Mouse (Mus musculus) CH12.LX (cell line): ENCODE results near the gene Rab25. TPM values are rescaled to one million over a fixed set of nuclear protein-coding genes. Genes with fewer than 3 reads are reported as not detected.

ENCODE experiments used
- DNase-seq: peaks from one replicate; pipeline ENCODE4 v3.0.0-alpha.2; 2013; ENCODE audit errors: extremely low read depth
- H3K27ac ChIP-seq: 2 replicates; pipeline ENCODE4 v1.5.1; 2012; ENCODE audit warnings: low read depth, mild to moderate bottlenecking, control low read depth, moderate library complexity; ENCODE audit not compliant: insufficient read depth
- H3K27me3 ChIP-seq: replicated peaks from 2 replicates; pipeline ENCODE3; 2012; ENCODE audit warnings: inconsistent platforms
- H3K36me3 ChIP-seq, 2 experiments: replicated peaks in 1 of 2; 2 replicates each; pipeline versions ENCODE3 to v1.6.1; 2012; ENCODE audit warnings: inconsistent platforms in 1 of 2, low read length in 1 of 2, mild to moderate bottlenecking in 1 of 2, mixed read lengths in 1 of 2, moderate library complexity in 1 of 2; ENCODE audit not compliant: control insufficient read depth in 1 of 2, insufficient read depth in 1 of 2
- H3K4me1 ChIP-seq, 2 experiments: 2 replicates each; pipeline ENCODE4 v1.6.1; 2012; ENCODE audit warnings: inconsistent platforms in 1 of 2, moderate library complexity in 1 of 2; ENCODE audit not compliant: insufficient read depth in 2 of 2, control insufficient read depth in 1 of 2
- H3K4me2 ChIP-seq: 2 replicates; pipeline ENCODE4 v1.6.1; 2012; ENCODE audit warnings: low read depth, mild to moderate bottlenecking, control low read depth; ENCODE audit not compliant: poor library complexity, insufficient read depth, severe bottlenecking
- H3K4me3 ChIP-seq, 3 experiments: fragments of 150-350 bp in 1 of 3; sonication (generic) in 1 of 3; replicated peaks in 1 of 3; 2 replicates each; pipeline versions ENCODE3 to v1.5.1; 2011 to 2012; ENCODE audit warnings: low read depth in 2 of 3, low read length in 2 of 3, mild to moderate bottlenecking in 2 of 3, moderate library complexity in 2 of 3, control low read depth in 1 of 3, improper control_type of control experiment in 1 of 3, inconsistent platforms in 1 of 3, mixed read lengths in 1 of 3; ENCODE audit not compliant: poor library complexity in 1 of 3
- H3K79me2 ChIP-seq: replicated peaks from 2 replicates; pipeline ENCODE4 v1.6.1; 2012; ENCODE audit warnings: mild to moderate bottlenecking, moderate library complexity; ENCODE audit not compliant: control insufficient read depth, poor library complexity, insufficient read depth, severe bottlenecking; ENCODE audit errors: extremely low read depth
- H3K9ac ChIP-seq: 2 replicates; pipeline ENCODE4 v1.6.1; 2012; ENCODE audit warnings: low read depth, mild to moderate bottlenecking, control low read depth, moderate library complexity; ENCODE audit not compliant: insufficient read depth
- H3K9me3 ChIP-seq: replicated peaks from 2 replicates; pipeline ENCODE3; 2012; ENCODE audit warnings: low read length, inconsistent platforms, mixed read lengths
- BHLHE40 ChIP-seq: IDR thresholded peaks from 2 replicates; pipeline ENCODE4 v1.6.1; 2011; ENCODE audit warnings: mild to moderate bottlenecking, low read depth, low read length, improper control_type of control experiment
- CTCF ChIP-seq, 2 experiments: IDR thresholded peaks in 1 of 2; conservative IDR thresholded peaks in 1 of 2; 2 replicates each; pipeline ENCODE4 v1.5.1; 2011 to 2012; ENCODE audit warnings: low read depth in 2 of 2, low read length in 2 of 2, improper control_type of control experiment in 1 of 2, inconsistent platforms in 1 of 2, mild to moderate bottlenecking in 1 of 2, moderate library complexity in 1 of 2
- E2F4 ChIP-seq: IDR thresholded peaks from 2 replicates; pipeline ENCODE4 v1.6.1; 2011; ENCODE audit warnings: low read depth, low read length, improper control_type of control experiment; ENCODE audit not compliant: insufficient replicate concordance
- ELF1 ChIP-seq: IDR thresholded peaks from 2 replicates; pipeline ENCODE4 v1.6.1; 2014; ENCODE audit warnings: low read depth, mild to moderate bottlenecking, inconsistent platforms, low read length, improper control_type of control experiment
- HCFC1 ChIP-seq: IDR thresholded peaks from 2 replicates; pipeline ENCODE4 v1.6.1; 2012; ENCODE audit warnings: low read depth, mild to moderate bottlenecking, inconsistent platforms, low read length, improper control_type of control experiment
- KAT2A ChIP-seq: IDR thresholded peaks from 2 replicates; pipeline ENCODE4 v1.6.1; 2012; ENCODE audit warnings: low read length, improper control_type of control experiment, inconsistent platforms; ENCODE audit not compliant: insufficient replicate concordance
- MYC ChIP-seq: IDR thresholded peaks from 2 replicates; pipeline ENCODE4 v1.6.1; 2011; ENCODE audit warnings: low read depth, mild to moderate bottlenecking, improper control_type of control experiment, low read length
- NELFE ChIP-seq: IDR thresholded peaks from 2 replicates; pipeline ENCODE4 v1.6.1; 2011; ENCODE audit warnings: low read depth, low read length, improper control_type of control experiment
- NRF1 ChIP-seq: IDR thresholded peaks from 2 replicates; pipeline ENCODE4 v1.6.1; 2014; ENCODE audit warnings: low read depth, mild to moderate bottlenecking, inconsistent platforms, low read length, improper control_type of control experiment, moderate library complexity
- POLR2A ChIP-seq: IDR thresholded peaks from 2 replicates; pipeline ENCODE4 v1.6.1; 2011; ENCODE audit warnings: low read depth, mild to moderate bottlenecking, improper control_type of control experiment, low read length
- POLR2AphosphoS2 ChIP-seq: IDR thresholded peaks from 2 replicates; pipeline ENCODE4 v1.6.1; 2011; ENCODE audit warnings: low read depth, low read length, improper control_type of control experiment
- RCOR1 ChIP-seq: conservative IDR thresholded peaks from 2 replicates; pipeline ENCODE4 v1.6.1; 2012; ENCODE audit warnings: low read depth, mild to moderate bottlenecking, inconsistent platforms, low read length, improper control_type of control experiment
- SIN3A ChIP-seq: IDR thresholded peaks from 2 replicates; pipeline ENCODE4 v1.6.1; 2012; ENCODE audit warnings: low read length, improper control_type of control experiment, inconsistent platforms
- UBTF ChIP-seq: IDR thresholded peaks from 2 replicates; pipeline ENCODE4 v1.6.1; 2012; ENCODE audit warnings: low read depth, mild to moderate bottlenecking, inconsistent platforms, low read length, improper control_type of control experiment, moderate library complexity
- USF2 ChIP-seq: conservative IDR thresholded peaks from 2 replicates; pipeline ENCODE4 v1.6.1; 2011; ENCODE audit warnings: low read depth, low read length, improper control_type of control experiment
- ZKSCAN1 ChIP-seq: IDR thresholded peaks from 2 replicates; pipeline ENCODE4 v1.6.1; 2012; ENCODE audit warnings: low read depth, inconsistent platforms, low read length, improper control_type of control experiment, borderline replicate concordance
- ZNF384 ChIP-seq: IDR thresholded peaks from 2 replicates; pipeline ENCODE4 v1.6.1; 2012; ENCODE audit warnings: low read depth, low read length, improper control_type of control experiment, inconsistent platforms
- dilution Hi-C: fragments of 300-500 bp; cut with MboI; formaldehyde crosslinking; loops from 2 replicates; pipeline ENCODE4 v1.14.3; 2020; ENCODE audit warnings: low sequenced_read_pairs; ENCODE audit not compliant: extremely low pct_unique_long_range_greater_than_20kb, extremely low pct_ligation_motif_present
- in situ Hi-C: fragments of 300-500 bp; cut with MboI; formaldehyde crosslinking; loops from 3 replicates; pipeline ENCODE4 v1.14.3; 2019; ENCODE audit warnings: low sequenced_read_pairs, low pct_ligation_motif_present, low pct_unique_long_range_greater_than_20kb, mixed read lengths
- polyA plus RNA-seq: library from polyadenylated mRNA; unstranded; fragments of >175 nt; gene quantifications from 2 replicates; pipeline ENCODE4 v1.2.1, GENCODE M21; 2012; ENCODE audit warnings: low read depth; ENCODE audit not compliant: insufficient read length
- total RNA-seq, 2 experiments: library from RNA; depleted of rRNA; stranded (reverse); fragments of 300-350 nt in 1 of 2; fragments of >200 nt in 1 of 2; gene quantifications; 2 replicates each; pipeline ENCODE4 v1.2.3; 2012 to 2014

Gene Rab25
- total and polyA plus RNA-seq, 3 experiments, result 0.79 to 4.1 (median 1.8) TPM

DNA sequence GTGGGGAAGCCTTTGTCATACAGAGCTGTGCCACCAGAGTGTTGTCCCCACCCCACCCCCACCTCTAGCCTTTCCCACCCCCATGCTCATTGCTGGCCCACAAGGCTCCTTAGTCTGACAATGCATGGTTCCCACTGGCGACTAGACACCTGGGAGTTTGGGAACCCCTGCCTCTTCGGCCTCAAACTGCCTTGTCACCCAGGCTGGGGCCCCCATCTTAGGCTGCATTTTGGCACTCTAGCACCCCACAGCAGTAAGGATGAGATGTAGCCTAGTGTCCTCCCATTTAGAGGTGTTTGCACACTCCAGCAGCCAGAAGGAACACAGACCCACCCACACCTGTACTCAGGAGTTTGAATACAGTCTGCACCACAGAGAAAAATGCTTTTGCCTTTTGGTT, 25.7 kb upstream of the Rab25 start:
- Histone ChIP-seq H3K79me2 (no peaks in the 10 kb centered on the region), H3K4me3 (no peak overlapping the region), H3K9me3 (no peaks in the 10 kb centered on the region), H3K36me3 (peaks cover 6 to 19% of the 10 kb centered on the region in 2 experiments), H3K9ac (no peak overlapping the region), H3K4me1 (peaks cover under 1 to 3% of the 10 kb centered on the region in 2 experiments; a peak in 3 of 4 replicates)
- dilution Hi-C loops, result no loop called here
- in situ Hi-C loops, result no loop called here
- no peak for DNase-seq
- TF ChIP-seq ELF1 (no peak), POLR2A (no peak), KAT2A (no peak), NRF1 (no peak), CTCF (conservative IDR thresholded peaks at IDR 0.05 in 1 of 2, IDR thresholded peaks at IDR 0.05 in 1 of 2; ENCODE audit: low read depth in 2 of 2, low read length in 2 of 2) (no peak), MYC (no peak), POLR2AphosphoS2 (no peak), NELFE (no peak), USF2 (no peak), E2F4 (no peak), ZNF384 (no peak)
- TF ChIP-seq, all 38 proteins: peak for 0
- H3K27me3 ChIP-seq, result no peaks in the 10 kb centered on the region
- no peak overlapping the region for H3K4me2 ChIP-seq
- no peak overlapping the region for H3K27ac ChIP-seq

GRCm38 (mm10) chr3:88572835-88573234, 24.7 kb upstream of the Rab25 start:
- Histone ChIP-seq H3K36me3 (peaks cover 16 to 29% of the 10 kb centered on the region in 2 experiments), H3K9ac (no peak overlapping the region), H3K27ac (no peak overlapping the region), H3K27me3 (no peaks in the 10 kb centered on the region), H3K4me2 (no peak overlapping the region), H3K79me2 (no peaks in the 10 kb centered on the region), H3K4me1 (no peaks in the 10 kb centered on the region), H3K4me3 (no peak overlapping the region), H3K9me3 (no peaks in the 10 kb centered on the region)
- dilution Hi-C loops (no loop called here), in situ Hi-C loops (no loop called here)
- DNase-seq, result no peak
- TF ChIP-seq HCFC1 (no peak), ELF1 (no peak), RCOR1 (no peak), UBTF (no peak), NRF1 (no peak), CTCF (conservative IDR thresholded peaks at IDR 0.05 in 1 of 2, IDR thresholded peaks at IDR 0.05 in 1 of 2; ENCODE audit: low read depth in 2 of 2, low read length in 2 of 2) (no peak), SIN3A (no peak), ZKSCAN1 (no peak), USF2 (no peak), POLR2A (no peak), NELFE (no peak), BHLHE40 (no peak)
